Mouse (Mus musculus) heart, postnatal 0 days (tissue): ENCODE results near the gene Scamp3.

ENCODE experiments used
- CTCF ChIP-seq: IDR thresholded peaks from 2 replicates; pipeline ENCODE4 v1.5.1; 2016; ENCODE audit warnings: antibody characterized with exemption, control low read depth, low read depth
- EP300 ChIP-seq: IDR thresholded peaks from 2 replicates; pipeline ENCODE4 v1.6.1; 2016; ENCODE audit warnings: antibody characterized with exemption, low read depth

DNA sequence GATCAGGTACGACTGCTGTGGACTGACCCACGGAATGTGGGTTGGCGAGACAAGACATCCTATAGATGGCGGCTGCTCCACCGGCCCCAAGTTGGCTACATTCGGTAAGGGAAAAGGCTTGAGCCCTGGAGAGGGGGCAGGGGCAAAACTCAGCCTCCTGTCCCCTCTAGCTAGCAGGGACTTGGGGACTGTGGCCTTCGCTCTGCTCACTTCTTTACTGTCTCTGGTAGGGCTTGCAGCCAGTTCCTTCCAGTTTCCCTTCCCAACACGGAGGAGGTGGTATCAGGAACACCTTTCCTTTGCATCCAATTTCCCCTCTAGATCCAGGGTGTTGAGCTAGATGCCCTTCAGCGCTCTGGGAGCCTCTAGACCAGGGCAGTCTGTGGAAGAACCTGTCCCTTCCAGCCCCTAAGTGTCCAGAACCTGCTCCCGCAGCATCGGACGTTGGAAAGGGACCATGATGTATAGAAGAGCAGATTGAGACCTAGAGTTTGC lies 48.1 kb downstream of the Scamp3 start:
- TF ChIP-seq CTCF (no peak), EP300 (no peak)
